Mouse (Mus musculus) embryonic facial prominence, embryonic 11.5 days (tissue): ENCODE results near the gene Cenps. TPM values are rescaled to one million over a fixed set of nuclear protein-coding genes. Genes with fewer than 3 reads are reported as not detected.

ENCODE experiments used
- ATAC-seq: fragments of 200-750 bp; cut with Nextera tagmentation; replicated peaks from 2 replicates; pipeline ENCODE4 v1.8.0; 2017; ENCODE audit warnings: low read depth; ENCODE audit not compliant: insufficient number of reproducible peaks, low FRiP score, low TSS enrichment
- DNase-seq: peaks from one replicate; pipeline ENCODE4 v3.0.0-alpha.2; 2015; ENCODE audit warnings: low spot score
- H3K27ac ChIP-seq: fragments of 300-500 bp; sonication (generic); replicated peaks from 2 replicates; pipeline ENCODE4 v1.5.1; 2014; ENCODE audit warnings: mild to moderate bottlenecking, low read depth, low read length, control low read depth
- H3K27me3 ChIP-seq: fragments of 300-500 bp; sonication (generic); 2 replicates; pipeline ENCODE4 v1.6.1; 2014; ENCODE audit warnings: mild to moderate bottlenecking, low read length, moderate library complexity, mixed read lengths; ENCODE audit not compliant: control insufficient read depth, insufficient read depth
- H3K36me3 ChIP-seq: fragments of 300-500 bp; sonication (generic); replicated peaks from 2 replicates; pipeline ENCODE4 v1.6.1; 2014; ENCODE audit warnings: low read depth, mild to moderate bottlenecking, low read length, moderate library complexity, mixed read lengths; ENCODE audit not compliant: control insufficient read depth, insufficient read depth
- H3K4me1 ChIP-seq: fragments of 300-500 bp; sonication (generic); 2 replicates; pipeline ENCODE4 v1.6.1; 2014; ENCODE audit warnings: low read length, mixed read lengths; ENCODE audit not compliant: control insufficient read depth, insufficient read depth
- H3K4me2 ChIP-seq: fragments of 300-500 bp; sonication (generic); 2 replicates; pipeline ENCODE4 v1.6.1; 2014; ENCODE audit warnings: low read depth, mild to moderate bottlenecking, control low read depth, low read length, moderate library complexity
- H3K4me3 ChIP-seq: fragments of 300-500 bp; sonication (generic); 2 replicates; pipeline ENCODE4 v1.5.1; 2014; ENCODE audit warnings: low read depth, low read length, control low read depth
- H3K9ac ChIP-seq: fragments of 300-500 bp; sonication (generic); replicated peaks from 2 replicates; pipeline ENCODE4 v1.6.1; 2014; ENCODE audit warnings: mild to moderate bottlenecking, control low read depth, low read length
- H3K9me3 ChIP-seq: fragments of 300-500 bp; sonication (generic); replicated peaks from 2 replicates; pipeline ENCODE4 v1.6.1; 2016; ENCODE audit warnings: mild to moderate bottlenecking, low read length, inconsistent platforms, mixed read lengths; ENCODE audit not compliant: control insufficient read depth
- WGBS: fragments of 180-500 bp; shearing (Covaris S2); extraction: QIAGEN DNeasy Blood & Tissue Kit; methylation state at CpG from one replicate; pipeline ENCODE4 v1.1.7; 2014; 5-methylcytosine and 5-hydroxymethylcytosine counted together
- polyA plus RNA-seq: library from polyadenylated mRNA; unstranded; fragments of >200 nt; fragmentation: Nextera tagmentation; extraction: Ambion mirVana; gene quantifications from 2 replicates; pipeline ENCODE4 v1.2.1, GENCODE M21; 2014

Cenps gene
- 53.5 and 55.4 TPM in 2 replicates for polyA plus RNA-seq

- peak; percentile 96 for DNase-seq
- Histone ChIP-seq H3K9ac (peak within 1 kb of the TSS; percentile 79), H3K4me3 (peak within 1 kb of the TSS; percentile 59), H3K27ac (peak within 1 kb of the TSS; percentile 95), H3K4me1 (no peaks in the 10 kb centered on the region), H3K36me3 (no peaks in the 10 kb centered on the region), H3K4me2 (peak within 1 kb of the TSS; percentile 63), H3K9me3 (no peaks in the 10 kb centered on the region), H3K27me3 (no peaks in the 10 kb centered on the region)
- 1% methylated on average over 68 of the region's 68 CpGs for WGBS
- peak; percentile 87 for ATAC-seq
Observed at GRCm38 (mm10) chr4:149136982-149137770, at the start of gene Cenps. Gene Cenps, minus strand, starts transcription at chr4:149137629.

GRCm38 (mm10) chr4:149182755-149183154 is 45.3 kb upstream of the Cenps start:
- no peak for DNase-seq
- H3K4me3 ChIP-seq = no peak overlapping the region
- H3K9ac ChIP-seq = no peak overlapping the region
- ATAC-seq = no peak
- H3K4me1 ChIP-seq = no peaks in the 10 kb centered on the region
- H3K9me3 ChIP-seq = no peaks in the 10 kb centered on the region
- no peak overlapping the region for H3K4me2 ChIP-seq
- WGBS = 52% methylated on average over 4 of the region's 4 CpGs
- no peak overlapping the region for H3K27ac ChIP-seq
- H3K36me3 ChIP-seq = peaks cover 6% of the 10 kb centered on the region
- H3K27me3 ChIP-seq = no peaks in the 10 kb centered on the region

- ATAC-seq = no peak
- no peaks in the 10 kb centered on the region for H3K4me1 ChIP-seq
- WGBS = 84% methylated on average over 7 of the region's 7 CpGs
Observed at GRCm38 (mm10) chr4:149182192-149182591, 44.8 kb upstream of the Cenps start.

GRCm38 (mm10) chr4:149179573-149179972 is 42.1 kb upstream of the Cenps start:
- Histone ChIP-seq H3K9ac (no peak overlapping the region), H3K27me3 (no peaks in the 10 kb centered on the region), H3K9me3 (no peaks in the 10 kb centered on the region), H3K27ac (no peak overlapping the region), H3K4me3 (no peak overlapping the region), H3K4me1 (no peaks in the 10 kb centered on the region), H3K4me2 (no peak overlapping the region), H3K36me3 (peaks cover 6% of the 10 kb centered on the region)
- 55% methylated on average over 4 of the region's 4 CpGs for WGBS
- ATAC-seq (no peak), DNase-seq (no peak)

More at GRCm38 (mm10) chr4:149182192-149182591, 44.8 kb upstream of the Cenps start:
- no peak for DNase-seq
- H3K27ac ChIP-seq = no peak overlapping the region
- H3K36me3 ChIP-seq = peaks cover 6% of the 10 kb centered on the region
- no peak overlapping the region for H3K9ac ChIP-seq
- H3K27me3 ChIP-seq = no peaks in the 10 kb centered on the region
- H3K4me3 ChIP-seq = no peak overlapping the region
- H3K4me2 ChIP-seq = no peak overlapping the region
- H3K9me3 ChIP-seq = no peaks in the 10 kb centered on the region

- H3K36me3 ChIP-seq = peaks cover 6% of the 10 kb centered on the region
- ATAC-seq (no peak), DNase-seq (no peak)
- 63% methylated on average over 7 of the region's 7 CpGs for WGBS
- H3K4me2 ChIP-seq = no peak overlapping the region
- 0 out of 2 replicates have a peak overlapping the region, but pooled peaks have one; percentile 1 for H3K9ac ChIP-seq
- H3K27ac ChIP-seq = no peak overlapping the region
- H3K4me3 ChIP-seq = no peak overlapping the region
- no peaks in the 10 kb centered on the region for H3K4me1 ChIP-seq
- H3K27me3 ChIP-seq = no peaks in the 10 kb centered on the region
- H3K9me3 ChIP-seq = no peaks in the 10 kb centered on the region
Observed at GRCm38 (mm10) chr4:149179160-149179559, 41.7 kb upstream of the Cenps start.

GRCm38 (mm10) chr4:149178328-149178727 is 40.9 kb upstream of the Cenps start:
- ATAC-seq = no peak
- 58% methylated on average over 7 of the region's 7 CpGs for WGBS
- Histone ChIP-seq H3K4me3 (no peak overlapping the region), H3K9me3 (no peaks in the 10 kb centered on the region), H3K4me1 (no peaks in the 10 kb centered on the region), H3K9ac (no peak overlapping the region), H3K27ac (no peak overlapping the region; the same call in 1 of the 2 replicates), H3K27me3 (no peaks in the 10 kb centered on the region), H3K4me2 (no peak overlapping the region), H3K36me3 (peaks cover 3% of the 10 kb centered on the region)
- DNase-seq = peak; percentile 44

GRCm38 (mm10) chr4:149177046-149177445 is 39.6 kb upstream of the Cenps start:
- Histone ChIP-seq H3K4me3 (no peak overlapping the region), H3K9me3 (no peaks in the 10 kb centered on the region), H3K4me2 (no peak overlapping the region), H3K9ac (no peak overlapping the region), H3K27ac (no peak overlapping the region), H3K4me1 (no peaks in the 10 kb centered on the region), H3K36me3 (peaks cover 1% of the 10 kb centered on the region), H3K27me3 (no peaks in the 10 kb centered on the region)
- no peak for ATAC-seq
- no peak for DNase-seq
- 43% methylated on average over 5 of the region's 5 CpGs for WGBS

- H3K4me3 ChIP-seq = no peak overlapping the region
- H3K9me3 ChIP-seq = no peaks in the 10 kb centered on the region
- no peak overlapping the region for H3K27ac ChIP-seq
- H3K9ac ChIP-seq = no peak overlapping the region
- H3K4me2 ChIP-seq = no peak overlapping the region
- ATAC-seq (no peak), DNase-seq (no peak)
- no peaks in the 10 kb centered on the region for H3K27me3 ChIP-seq
- WGBS = 83% methylated on average over 6 of the region's 6 CpGs
- H3K36me3 ChIP-seq = no peaks in the 10 kb centered on the region; the same call in 1 of the 2 replicates
- no peaks in the 10 kb centered on the region for H3K4me1 ChIP-seq
Observed at GRCm38 (mm10) chr4:149176645-149177044, 39.2 kb upstream of the Cenps start.
